Mouse (Mus musculus) megakaryocyte progenitor cell, adult 5-6 weeks (primary cell): Measurements from ENCODE around the gene Arl4a. TPM values are rescaled to one million over a fixed set of nuclear protein-coding genes. Genes with fewer than 3 reads are reported as not detected.

Experiments
- ATAC-seq: replicated peaks from 2 replicates; pipeline ENCODE4 v1.8.0; 2016; ENCODE audit warnings: mild to moderate bottlenecking, moderate TSS enrichment, inconsistent platforms; ENCODE audit not compliant: poor library complexity
- total RNA-seq, 2 experiments: library from RNA; stranded (forward) in 1 of 2; stranded (reverse) in 1 of 2; fragments of 157-497, 149-512 nt in 1 of 2; fragments of 200-1000 nt in 1 of 2; gene quantifications; 2 replicates each; pipeline versions ENCODE4 v1.2.3 to v1.2.4; 2015 to 2017

The Arl4a gene
- total RNA-seq (2015) (23.4 and 34.0 TPM in 2 replicates), total RNA-seq (2017) (11.2 and 18.7 TPM in 2 replicates)

- ATAC-seq: peak; percentile 57
Observed at GRCm38 (mm10) chr12:40037876-40038463, at the start of gene Arl4a. Arl4a (minus strand) TSS chr12:40038025.

GRCm38 (mm10) chr12:40085731-40086322 is 48.0 kb upstream of the Arl4a start:
- no peak for ATAC-seq

- peak; percentile 95 for ATAC-seq
Observed at GRCm38 (mm10) chr12:40082453-40083238, 44.8 kb upstream of the Arl4a start.

GRCm38 (mm10) chr12:40082048-40082447 is 44.2 kb upstream of the Arl4a start:
- ATAC-seq: no peak

- no peak for ATAC-seq
Observed at GRCm38 (mm10) chr12:40073660-40074059, 35.8 kb upstream of the Arl4a start.

GRCm38 (mm10) chr12:40047024-40047423 is 9.2 kb upstream of the Arl4a start:
- ATAC-seq: no peak

- no peak for ATAC-seq
Observed at GRCm38 (mm10) chr12:40043816-40044585, 6.2 kb upstream of the Arl4a start.

GRCm38 (mm10) chr12:40040067-40040466 is 2.2 kb upstream of the Arl4a start:
- ATAC-seq: peak; percentile 40

- peak; percentile 81 for ATAC-seq
Observed at GRCm38 (mm10) chr12:40037226-40037813, 505 bp downstream of the Arl4a start.

GRCm38 (mm10) chr12:40036666-40037065 is 1.2 kb downstream of the Arl4a start:
- peak; percentile 3; the same call in 1 of the 2 replicates for ATAC-seq

GRCm38 (mm10) chr12:40035506-40035905 is 2.3 kb downstream of the Arl4a start:
- ATAC-seq: no peak

GRCm38 (mm10) chr12:40029201-40029600 is 8.6 kb downstream of the Arl4a start:
- ATAC-seq: no peak

- ATAC-seq: no peak
Observed at GRCm38 (mm10) chr12:40027846-40028245, 10.0 kb downstream of the Arl4a start.

GRCm38 (mm10) chr12:40027444-40027843 is 10.4 kb downstream of the Arl4a start:
- ATAC-seq: peak; percentile 68

GRCm38 (mm10) chr12:40023918-40024317 is 13.9 kb downstream of the Arl4a start:
- no peak for ATAC-seq

- peak; percentile 66 for ATAC-seq
Observed at GRCm38 (mm10) chr12:40023014-40023642, 14.7 kb downstream of the Arl4a start.

GRCm38 (mm10) chr12:40022344-40022743 is 15.5 kb downstream of the Arl4a start:
- ATAC-seq: peak; percentile 23; the same call in 1 of the 2 replicates

- ATAC-seq: peak; percentile 34; the same call in 1 of the 2 replicates
Observed at GRCm38 (mm10) chr12:40017955-40018505, 19.8 kb downstream of the Arl4a start.

GRCm38 (mm10) chr12:40016648-40017460 is 21.0 kb downstream of the Arl4a start:
- peak; percentile 92 for ATAC-seq
